ENCODE assay signal across 11 mouse cellular contexts in genomic region chr8:107980618-107981017, GRCm38 (mm10). TPM values are rescaled to one million over a fixed set of nuclear protein-coding genes. Genes with fewer than 3 reads are reported as not detected.
DNase-seq lines count a peak whose midpoint lies in the region; ATAC-seq and TF ChIP-seq lines count a peak whose summit lies in the region.
"Had no signal": no experiment of that assay in that cellular context is flagged by ENCODE, and none has a peak within 500 bp of the region (broad histone marks: within the 10 kb centered on the region; RNA-seq: fewer than 3 reads in every experiment).

No protein-coding gene starts in this region.

- WGBS in forebrain, postnatal 0 days = 23% methylated on average over 10 of the region's 10 CpGs
- 54% methylated on average over 10 of the region's 10 CpGs for WGBS in forebrain, embryonic 12.5 days

- no peaks in the 10 kb centered on the region for H3K9me3 ChIP-seq in forebrain, postnatal 0 days (ENCODE audit: low read length)
- no peaks in the 10 kb centered on the region for H3K9me3 ChIP-seq in forebrain, embryonic 12.5 days

- no peaks in the 10 kb centered on the region for H3K36me3 ChIP-seq in forebrain, postnatal 0 days (ENCODE audit: insufficient read depth)
- no peaks in the 10 kb centered on the region for H3K36me3 ChIP-seq in forebrain, embryonic 12.5 days (replicated peaks)

- TF ChIP-seq CTCF in forebrain, postnatal 0 days (IDR thresholded peaks at IDR 0.05; ENCODE audit: low read depth) = no peak
- TF ChIP-seq CTCF in layer of hippocampus, adult 2 months (conservative IDR thresholded peaks at IDR 0.05) = no peak

- H3K9ac ChIP-seq in forebrain, postnatal 0 days = no peak overlapping the region
- H3K9ac ChIP-seq in forebrain, embryonic 12.5 days = no peak overlapping the region

- no peak overlapping the region for H3K4me3 ChIP-seq in forebrain, postnatal 0 days (ENCODE audit: low read depth, low read length)
- no peak overlapping the region for H3K4me3 ChIP-seq in forebrain, embryonic 12.5 days (replicated peaks)
- no peak overlapping the region for H3K4me3 ChIP-seq in layer of hippocampus, adult 2 months

- peak; percentile 59 for DNase-seq in forebrain, postnatal 0 days
- peak; percentile 3 for DNase-seq in thymus, postnatal 0 days (ENCODE audit: low spot score)
- no peak for DNase-seq in thymus, adult 18-20 months
- peak; percentile 45 to 64 for DNase-seq in layer of hippocampus, adult 2 months (ENCODE audit: low spot score in 2 of 2)
- DNase-seq in right cerebral cortex, postnatal 25 days = peak; percentile 11
- DNase-seq in adrenal gland, adult 8-10 months = no peak
- DNase-seq in heart, adult 9 months (ENCODE audit: low spot score in 2 of 2) = no peak
- DNase-seq: adrenal gland, postnatal 10 days; lung, adult 18-20 months; retina, postnatal 1 day had no signal

- H3K4me1 ChIP-seq in forebrain, postnatal 0 days (ENCODE audit: insufficient read depth) = no peaks in the 10 kb centered on the region
- H3K4me1 ChIP-seq in forebrain, embryonic 12.5 days = peaks cover 10% of the 10 kb centered on the region

- H3K4me2 ChIP-seq in forebrain, postnatal 0 days (ENCODE audit: low read depth) = no peak overlapping the region
- H3K4me2 ChIP-seq in forebrain, embryonic 12.5 days = no peak overlapping the region

- no peak overlapping the region for H3K27ac ChIP-seq in forebrain, postnatal 0 days (ENCODE audit: low read depth, low read length)
- H3K27ac ChIP-seq in forebrain, embryonic 12.5 days = no peak overlapping the region
- H3K27ac ChIP-seq in layer of hippocampus, adult 2 months = peak overlapping the region; percentile 77

- no peak for ATAC-seq in forebrain, postnatal 0 days
- ATAC-seq in forebrain, embryonic 12.5 days (ENCODE audit: low FRiP score) = no peak

- H3K27me3 ChIP-seq in forebrain, postnatal 0 days (ENCODE audit: insufficient read depth, low read length) = no peaks in the 10 kb centered on the region
- H3K27me3 ChIP-seq in forebrain, embryonic 12.5 days = peaks cover 21% of the 10 kb centered on the region

RNA-seq across cellular contexts. Expression of gene Zfhx3, which starts 38.2 kb away (rescaled TPM):
- 7.2 and 13.8 TPM in 2 replicates for total RNA-seq in forebrain, postnatal 0 days (2014; rRNA removed)
- polyA plus RNA-seq in forebrain, postnatal 0 days (2015; fragmentation: Nextera tagmentation; extraction: Ambion mirVana) = 3.0 and 9.6 TPM in 2 replicates
- polyA plus RNA-seq in forebrain, embryonic 12.5 days (2016; fragmentation: Nextera tagmentation; extraction: Ambion mirVana) = 30.1 and 30.5 TPM in 2 replicates
- polyA plus RNA-seq in thymus, postnatal 0 days (2015; fragmentation: Nextera tagmentation; extraction: Ambion mirVana) = 1.5 and 1.9 TPM in 2 replicates
- 1 to 10 TPM; 4.3 to 4.6 TPM for total RNA-seq in layer of hippocampus, adult 2 months (2021)
- 10 to 100 TPM; 40.3 to 85.2 (median 55.1) TPM for total RNA-seq in adrenal gland, adult 8-10 months (2022)

Comparison
In these comparisons a context has a peak if more than half of its experiments do, and no peak if none do; other contexts are left out.
1. DNase-seq: peak in forebrain, postnatal 0 days (single experiment), thymus, postnatal 0 days (single experiment), layer of hippocampus, adult 2 months (2 of 2) and right cerebral cortex, postnatal 25 days (single experiment); none in thymus, adult 18-20 months (0 of 2), adrenal gland, adult 8-10 months (single experiment) and heart, adult 9 months (0 of 2).